In genomic region chr16:90385326-90385687, GRCm38 (mm10) we compare ENCODE assay signal across 8 mouse cellular contexts. TPM values are rescaled to one million over a fixed set of nuclear protein-coding genes. Genes with fewer than 3 reads are reported as not detected.
DNase-seq lines count a peak whose midpoint lies in the region; ATAC-seq lines count a peak whose summit lies in the region.

No protein-coding gene starts in this region.

- 1% methylated on average over 16 of the region's 16 CpGs for WGBS in neural tube, embryonic 11.5 days
- WGBS in limb, embryonic 15.5 days, result under 1% methylated on average over 16 of the region's 16 CpGs
- 2% methylated on average over 16 of the region's 16 CpGs for WGBS in stomach, embryonic 16.5 days

- peak overlapping the region; percentile 73 for H3K4me2 ChIP-seq in neural tube, embryonic 11.5 days (ENCODE audit: low read depth)
- peak overlapping the region; percentile 84 for H3K4me2 ChIP-seq in limb, embryonic 15.5 days
- H3K4me2 ChIP-seq in stomach, embryonic 16.5 days (ENCODE audit: low read depth, low read length), result peak overlapping the region; percentile 69

- peak; percentile 58 for DNase-seq in embryo, embryonic 10 days (ENCODE audit: low spot score)
- no peak for DNase-seq in embryo, embryonic 10.5 days (ENCODE audit: low spot score)
- no peak for DNase-seq in neural tube, embryonic 11.5 days (ENCODE audit: low spot score)
- DNase-seq in neural tube, embryonic 10.5 days (ENCODE audit: extremely low spot score, low spot score), result no peak
- DNase-seq in layer of hippocampus, postnatal 36 days, result no peak
- no peak for DNase-seq in cerebellum, postnatal 36 days

- H3K36me3 ChIP-seq in neural tube, embryonic 11.5 days (ENCODE audit: control insufficient read depth, insufficient read depth, low read length), result no peaks in the 10 kb centered on the region; the same call in 1 of the 2 replicates
- no peaks in the 10 kb centered on the region for H3K36me3 ChIP-seq in limb, embryonic 15.5 days
- no peaks in the 10 kb centered on the region for H3K36me3 ChIP-seq in stomach, embryonic 16.5 days (ENCODE audit: control insufficient read depth, insufficient read depth, low read length)

- H3K4me3 ChIP-seq in neural tube, embryonic 11.5 days (ENCODE audit: low read depth, low read length), result peak overlapping the region; percentile 83
- H3K4me3 ChIP-seq in limb, embryonic 15.5 days, result peak overlapping the region; percentile 84
- peak overlapping the region; percentile 65 for H3K4me3 ChIP-seq in stomach, embryonic 16.5 days (replicated peaks; ENCODE audit: low read length)

- no peaks in the 10 kb centered on the region for H3K9me3 ChIP-seq in neural tube, embryonic 11.5 days (ENCODE audit: control insufficient read depth, low read length)
- H3K9me3 ChIP-seq in limb, embryonic 15.5 days, result no peaks in the 10 kb centered on the region
- no peaks in the 10 kb centered on the region for H3K9me3 ChIP-seq in stomach, embryonic 16.5 days (replicated peaks; ENCODE audit: control insufficient read depth, low read length)

- peaks cover 6% of the 10 kb centered on the region; the same call in 1 of the 2 replicates for H3K27me3 ChIP-seq in neural tube, embryonic 11.5 days (ENCODE audit: control insufficient read depth, insufficient read depth, low read length)
- peaks cover 4% of the 10 kb centered on the region; the same call in 1 of the 2 replicates for H3K27me3 ChIP-seq in limb, embryonic 15.5 days
- peaks cover 4% of the 10 kb centered on the region; the same call in 1 of the 2 replicates for H3K27me3 ChIP-seq in stomach, embryonic 16.5 days (ENCODE audit: control insufficient read depth, insufficient read depth, low read length)

- H3K9ac ChIP-seq in neural tube, embryonic 11.5 days (ENCODE audit: low read length), result peak overlapping the region; percentile 89
- peak overlapping the region; percentile 86 for H3K9ac ChIP-seq in limb, embryonic 15.5 days
- H3K9ac ChIP-seq in stomach, embryonic 16.5 days (ENCODE audit: low read length), result peak overlapping the region; percentile 78

- peaks cover 12% of the 10 kb centered on the region for H3K4me1 ChIP-seq in neural tube, embryonic 11.5 days (ENCODE audit: control insufficient read depth, insufficient read depth, low read length)
- peaks cover 44% of the 10 kb centered on the region for H3K4me1 ChIP-seq in limb, embryonic 15.5 days
- peaks cover 44% of the 10 kb centered on the region for H3K4me1 ChIP-seq in stomach, embryonic 16.5 days (ENCODE audit: control insufficient read depth, insufficient read depth, low read length)

- ATAC-seq in neural tube, embryonic 11.5 days (ENCODE audit: insufficient read depth, low FRiP score, low TSS enrichment), result peak; percentile 27
- ATAC-seq in limb, embryonic 15.5 days (ENCODE audit: insufficient number of reproducible peaks, low FRiP score, low TSS enrichment, low read depth), result no peak; the same call in 1 of the 2 replicates
- ATAC-seq in stomach, embryonic 16.5 days (ENCODE audit: insufficient read depth, low FRiP score), result peak; percentile 12; the same call in 1 of the 2 replicates

- H3K27ac ChIP-seq in neural tube, embryonic 11.5 days (ENCODE audit: low read depth, low read length), result peak overlapping the region; percentile 88
- H3K27ac ChIP-seq in limb, embryonic 15.5 days, result peak overlapping the region; percentile 97
- H3K27ac ChIP-seq in stomach, embryonic 16.5 days (ENCODE audit: low read length), result peak overlapping the region; percentile 92

RNA-seq across cellular contexts. Expression of gene Hunk, which starts 0.5 kb away (rescaled TPM):
- 9.8 and 10.1 TPM in 2 replicates for polyA plus RNA-seq in neural tube, embryonic 11.5 days (2014; fragmentation: Nextera tagmentation; extraction: Ambion mirVana)
- polyA plus RNA-seq in limb, embryonic 15.5 days (2015; fragmentation: Nextera tagmentation; extraction: Ambion mirVana), result 10.3 and 12.7 TPM in 2 replicates
- polyA plus RNA-seq in stomach, embryonic 16.5 days (2015; fragmentation: Nextera tagmentation; extraction: Ambion mirVana), result 5.6 and 6.0 TPM in 2 replicates
- total RNA-seq in layer of hippocampus, postnatal 36 days (2021), result 10 to 100 TPM; 24.9 to 25.2 TPM
